Mouse (Mus musculus) testis, postnatal 14 days (tissue): ENCODE data around the gene Fam131b.
A peak's percentile ranks its signal among the peaks of the same experiment; 100 is the strongest.

ENCODE experiments used
- DNase-seq: peaks from one replicate; pipeline ENCODE4 v3.0.0; 2021; ENCODE audit warnings: low spot score

The Fam131b gene

DNA sequence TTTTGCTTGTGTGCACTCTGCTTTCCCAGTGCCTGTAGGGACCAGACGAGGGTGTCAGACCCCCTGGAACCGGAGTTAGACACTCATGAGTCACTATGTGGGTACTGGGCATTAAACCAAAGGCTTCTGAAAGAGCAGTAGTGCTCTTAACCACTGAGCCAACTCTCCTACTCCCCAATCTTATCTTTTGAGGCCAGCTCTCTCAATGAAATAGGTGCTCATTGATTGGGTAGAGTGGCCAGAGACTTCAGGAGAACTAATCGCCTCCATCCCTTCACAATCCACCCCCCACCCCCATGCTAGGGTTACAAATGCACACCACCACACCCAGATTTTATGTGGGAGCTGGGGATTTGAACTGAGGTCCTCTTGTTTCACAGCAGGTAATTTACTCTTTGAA lies 4.3 kb upstream of the Fam131b start:
- DNase-seq: no peak

DNA sequence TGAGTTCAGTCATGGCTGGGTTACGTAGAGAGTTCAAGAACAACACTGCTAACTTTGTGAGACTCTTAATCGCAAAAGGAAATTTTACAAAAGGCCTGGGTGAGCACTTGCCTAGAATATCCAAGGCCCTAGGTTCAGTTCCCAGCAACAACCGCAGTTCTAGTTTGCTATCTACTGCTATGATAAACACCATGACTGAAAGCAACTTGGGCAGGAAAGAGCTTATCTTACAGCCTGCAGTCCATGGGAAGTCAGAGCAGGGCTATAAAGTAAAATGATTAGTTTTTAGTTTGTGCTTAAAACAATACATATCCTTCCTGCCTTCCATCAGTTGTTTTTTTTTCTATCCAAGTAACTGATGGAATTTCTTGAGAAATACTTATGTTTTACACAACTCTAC lies 2.1 kb upstream of the Fam131b start:
- DNase-seq: no peak

- peak; percentile 61 for DNase-seq
These were observed 796 bp upstream of the Fam131b start for GRCm38 (mm10) chr6:42325268-42325609.

DNA sequence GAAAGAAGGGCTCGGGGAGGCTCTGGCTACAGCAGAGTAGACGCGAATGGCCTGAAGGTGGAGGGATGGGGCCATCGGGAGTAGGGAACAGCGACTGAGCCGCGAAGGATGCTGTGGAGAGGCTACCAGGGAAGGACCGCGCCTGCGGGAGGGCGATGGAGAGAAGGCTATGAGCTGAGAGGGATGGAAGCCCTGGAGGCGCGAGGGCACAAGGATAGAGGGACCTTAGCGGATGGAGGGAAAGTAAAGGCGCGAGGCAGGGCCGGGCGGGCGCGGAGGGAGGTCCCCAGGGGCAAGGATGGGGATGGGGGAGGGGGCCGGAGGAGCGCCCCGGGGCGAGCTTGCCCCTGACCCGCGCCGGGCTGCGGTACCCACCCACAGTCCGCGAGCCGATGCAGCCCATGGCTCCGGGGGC lies 369 bp downstream of the Fam131b start:
- peak; percentile 28 for DNase-seq

- DNase-seq: no peak
These were observed 924 bp downstream of the Fam131b start for GRCm38 (mm10) chr6:42323371-42324066.

- DNase-seq: no peak
These were observed 6.2 kb downstream of the Fam131b start for GRCm38 (mm10) chr6:42318293-42318692.

DNA sequence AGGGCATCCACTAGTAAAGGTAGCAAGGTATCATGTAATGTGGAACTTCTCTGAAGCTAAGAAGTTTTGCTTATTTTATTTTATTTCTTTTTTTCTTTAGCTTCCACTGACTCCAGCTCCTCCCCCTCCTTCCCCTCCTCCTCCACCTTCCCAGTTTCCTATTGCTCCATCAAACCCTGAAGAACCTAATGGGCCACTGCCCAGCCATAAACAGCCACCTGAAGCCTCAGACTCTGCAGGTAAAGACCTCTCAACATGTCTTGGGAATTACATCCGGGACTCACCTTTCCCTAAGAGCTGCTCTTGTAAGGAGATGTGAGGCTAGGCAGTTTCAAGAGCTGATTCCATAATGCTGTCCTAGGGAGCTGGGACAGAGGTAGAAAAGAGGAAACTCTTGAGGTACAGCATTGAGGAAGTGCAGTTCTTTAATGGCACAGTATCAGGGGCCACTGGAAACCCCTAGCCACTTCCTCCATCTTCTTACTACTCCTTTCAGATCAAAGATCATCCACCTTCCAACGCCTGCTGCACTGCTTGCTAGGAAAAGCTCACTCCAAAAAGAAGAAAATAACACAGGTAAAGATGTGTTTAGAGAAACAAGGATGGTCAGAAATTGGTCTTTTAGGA lies 13.9 kb downstream of the Fam131b start:
- no peak for DNase-seq

DNA sequence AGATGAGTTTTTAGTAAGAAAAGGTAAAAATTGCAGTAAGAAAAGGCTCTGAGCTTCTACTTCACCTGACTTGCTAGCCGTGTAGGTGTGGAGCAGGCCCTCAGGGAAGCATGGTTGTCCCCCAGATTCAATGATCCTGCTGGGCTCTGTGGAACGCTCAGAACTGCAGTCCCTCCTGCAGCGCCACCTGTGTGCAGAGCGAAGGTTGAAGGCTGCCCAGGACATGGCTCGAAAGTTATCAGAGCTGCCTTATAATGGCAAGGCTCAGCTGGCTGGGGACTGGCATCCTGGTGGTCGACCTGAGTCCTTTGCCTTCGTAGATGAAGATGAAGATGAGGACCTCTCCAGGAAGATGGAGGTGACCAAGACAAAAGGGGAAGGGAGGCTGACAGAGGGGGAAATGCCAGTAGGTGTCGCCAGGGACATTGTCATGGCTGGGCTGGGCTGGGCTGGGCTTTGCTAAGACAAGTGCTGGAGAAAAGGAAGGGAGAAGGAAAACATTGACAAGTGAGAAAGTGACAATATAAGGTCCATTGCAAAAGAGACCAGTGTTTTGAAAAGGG lies 14.5 kb downstream of the Fam131b start:
- no peak for DNase-seq

DNA sequence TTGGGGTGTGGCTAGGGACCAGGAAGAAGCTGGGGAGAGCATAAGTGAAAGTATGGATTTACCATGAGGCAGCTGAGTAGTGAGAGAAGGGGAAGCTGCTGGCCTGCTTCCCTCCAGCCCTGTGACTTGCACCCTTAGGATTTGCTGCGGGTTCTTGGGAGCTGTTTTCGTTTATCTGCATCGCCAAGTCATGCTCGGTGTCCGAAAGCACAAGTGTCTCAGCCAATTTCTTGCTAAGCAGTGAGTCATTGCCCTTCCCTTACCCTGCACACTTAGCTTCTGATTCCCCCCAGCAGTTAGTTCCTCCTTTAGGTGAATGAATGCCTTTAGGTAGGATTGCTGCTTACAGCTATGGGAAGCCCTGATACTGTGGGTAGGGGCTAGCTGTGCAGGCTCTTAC lies 25.1 kb downstream of the Fam131b start:
- no peak for DNase-seq

GRCm38 (mm10) chr6:42295549-42296094 lies 28.8 kb downstream of the Fam131b start:
- no peak for DNase-seq

GRCm38 (mm10) chr6:42293327-42293726 lies 31.1 kb downstream of the Fam131b start:
- no peak for DNase-seq

DNA sequence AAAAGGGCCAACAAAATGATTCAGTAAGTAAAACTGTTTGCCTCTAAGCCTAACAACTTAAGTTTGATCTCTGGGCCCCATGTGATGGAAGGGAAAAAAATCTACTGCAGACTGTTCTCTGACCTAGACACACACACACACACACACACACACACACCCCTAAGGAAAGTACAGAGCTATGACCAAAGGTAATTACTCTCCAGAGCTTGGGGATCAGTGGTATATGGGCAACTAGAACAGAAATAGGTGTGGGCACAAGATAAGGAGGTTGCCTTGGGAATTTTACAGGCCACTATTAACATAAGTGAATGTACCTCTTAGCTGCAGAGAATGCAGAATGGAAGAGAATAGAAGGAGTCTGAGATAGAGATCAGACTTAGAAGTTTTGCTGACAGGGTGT lies 36.9 kb downstream of the Fam131b start:
- no peak for DNase-seq

DNA sequence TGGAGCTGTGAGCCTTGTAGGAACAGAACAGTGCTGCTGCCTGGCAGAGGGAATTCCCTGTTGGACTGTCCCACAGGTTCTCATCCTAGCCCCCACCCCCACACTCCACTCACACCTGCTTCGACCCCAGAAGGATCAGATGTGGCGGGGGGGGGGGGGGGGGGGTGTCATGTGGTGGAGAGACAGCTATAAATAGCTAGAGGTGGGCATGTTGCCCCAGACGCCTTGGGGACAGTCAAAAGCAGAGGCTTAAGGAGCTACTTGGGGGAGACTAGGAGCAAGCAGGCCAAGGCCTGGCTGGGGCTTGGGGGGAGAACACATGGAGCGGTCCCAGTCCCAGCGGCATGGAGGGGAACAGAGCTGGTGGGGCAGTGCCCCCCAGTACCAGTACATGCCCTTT lies 38.0 kb downstream of the Fam131b start, which contains the start of gene Clcn1:
Gene Clcn1 (plus strand): TSS at position 238 of the 400 bp plus-strand sequence.
- DNase-seq: no peak

GRCm38 (mm10) chr6:42282865-42283528 lies 41.4 kb downstream of the Fam131b start:
- DNase-seq: no peak

- DNase-seq: no peak
These were observed 48.3 kb downstream of the Fam131b start for GRCm38 (mm10) chr6:42276151-42276550.

GRCm38 (mm10) chr6:42270817-42271216 lies 53.6 kb downstream of the Fam131b start:
- no peak for DNase-seq

DNA sequence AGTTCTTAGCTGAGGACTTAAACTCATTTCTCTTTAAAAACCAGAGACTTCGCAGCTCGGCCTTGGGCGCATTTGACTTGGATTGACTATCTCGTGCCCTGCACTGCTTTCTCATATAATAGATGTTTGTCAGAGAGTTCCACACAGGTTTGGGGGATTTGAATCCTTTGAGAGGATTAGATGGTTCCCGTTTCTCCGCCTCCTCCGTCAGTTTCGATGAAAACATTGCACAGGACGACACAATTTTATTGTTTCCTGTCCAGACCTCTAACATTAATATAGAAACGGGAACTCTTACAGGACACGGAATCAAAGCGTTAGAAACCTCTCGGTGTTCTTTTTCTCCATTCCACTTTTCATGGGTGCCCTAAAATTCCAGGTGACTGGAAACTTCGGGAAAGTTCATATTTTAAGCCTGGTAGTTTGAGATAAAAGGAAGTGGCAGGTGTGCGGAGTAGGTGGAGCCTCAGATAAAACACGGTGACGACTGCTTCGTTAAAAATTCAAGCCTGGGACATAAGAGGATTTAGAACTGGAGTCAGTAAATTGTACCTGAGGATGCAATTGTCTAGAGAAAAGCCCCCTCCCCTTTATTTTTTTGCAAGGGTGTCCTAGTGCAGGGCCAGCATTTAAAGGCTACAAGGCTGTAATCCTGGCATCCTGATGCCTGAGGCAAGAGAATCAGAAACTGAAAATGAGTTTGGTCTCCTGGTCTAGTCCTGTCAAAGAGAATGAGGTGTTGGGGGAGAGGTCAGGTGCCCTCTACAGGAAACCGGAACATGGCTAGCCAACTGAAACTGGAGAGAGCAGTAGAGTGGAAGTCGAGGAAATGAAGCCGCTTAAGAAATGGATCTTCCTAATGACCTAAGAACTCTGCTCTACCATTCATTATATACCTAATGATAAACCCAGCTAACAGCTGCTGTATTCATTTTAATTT lies 58.8 kb downstream of the Fam131b start:
- DNase-seq: no peak
